Mouse (Mus musculus): ENCODE measurements at regions not wholly inside any gene's neighbourhood (a gene's known extent, or its start where the extent isn't known, plus 50 kb on each side); places are given as distances from the start of the nearest gene placed in this dataset.

DNA sequence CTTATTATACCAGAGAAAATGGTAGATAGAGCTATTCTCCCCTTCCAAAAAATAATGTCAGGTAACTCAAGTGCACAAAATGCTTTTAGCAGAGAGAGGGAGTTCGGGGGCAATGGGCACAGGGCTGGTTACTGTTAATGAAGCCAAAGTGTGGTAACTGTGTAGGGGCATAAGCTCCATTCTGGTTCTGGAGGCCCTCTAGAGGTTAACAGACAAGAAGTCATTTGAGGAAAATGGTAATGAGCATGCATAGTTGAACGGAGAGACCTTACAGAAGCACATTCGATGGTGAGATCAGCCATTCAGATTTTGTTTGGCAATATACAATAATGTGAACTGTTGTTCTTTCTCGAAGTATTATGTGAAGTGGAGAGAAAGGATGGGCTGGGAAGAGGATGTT lies 1479.4 kb downstream of the Slc22a22 start:
- no peak overlapping the region for H3K4me3 ChIP-seq
- no peaks in the 10 kb centered on the region for H3K9me3 ChIP-seq
- no peak overlapping the region for H3K4me2 ChIP-seq
- no peaks in the 10 kb centered on the region for H3K4me1 ChIP-seq
- WGBS: 85% methylated on average over 4 of the region's 4 CpGs
- no peaks in the 10 kb centered on the region for H3K27me3 ChIP-seq
- no peaks in the 10 kb centered on the region for H3K36me3 ChIP-seq
- H3K27ac ChIP-seq: no peak overlapping the region
- no peak for ATAC-seq (ENCODE audit: insufficient number of reproducible peaks, insufficient read depth, low FRiP score, low TSS enrichment, low read depth)
- H3K9ac ChIP-seq: no peak overlapping the region

DNA sequence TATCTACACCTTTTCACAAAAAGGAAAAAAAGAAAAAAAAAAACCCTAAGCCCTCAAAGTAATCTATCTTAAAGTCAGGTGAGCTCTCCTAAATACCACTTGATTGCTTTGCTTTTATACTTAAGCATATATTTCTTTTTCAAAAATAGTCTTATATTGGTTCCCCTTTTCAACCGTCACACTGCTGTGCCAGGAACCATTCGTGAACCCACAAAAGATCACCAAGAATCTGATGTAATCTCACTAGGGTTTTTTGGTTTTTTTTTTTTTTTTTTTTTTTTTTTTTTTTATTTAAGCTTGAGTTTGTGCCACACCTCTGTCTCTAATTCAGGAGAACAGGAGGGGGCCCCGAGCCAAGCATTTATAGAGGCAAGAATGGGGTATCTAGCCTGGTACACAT lies 1482.7 kb downstream of the Slc22a22 start:
- Histone ChIP-seq H3K4me1 (no peaks in the 10 kb centered on the region), H3K4me3 (no peak overlapping the region), H3K9ac (no peak overlapping the region), H3K27me3 (no peaks in the 10 kb centered on the region), H3K36me3 (no peaks in the 10 kb centered on the region), H3K27ac (no peak overlapping the region), H3K4me2 (no peak overlapping the region), H3K9me3 (no peaks in the 10 kb centered on the region)
- ATAC-seq (ENCODE audit: insufficient number of reproducible peaks, insufficient read depth, low FRiP score, low TSS enrichment, low read depth): no peak
- WGBS: 83% methylated on average over 3 of the region's 3 CpGs

DNA sequence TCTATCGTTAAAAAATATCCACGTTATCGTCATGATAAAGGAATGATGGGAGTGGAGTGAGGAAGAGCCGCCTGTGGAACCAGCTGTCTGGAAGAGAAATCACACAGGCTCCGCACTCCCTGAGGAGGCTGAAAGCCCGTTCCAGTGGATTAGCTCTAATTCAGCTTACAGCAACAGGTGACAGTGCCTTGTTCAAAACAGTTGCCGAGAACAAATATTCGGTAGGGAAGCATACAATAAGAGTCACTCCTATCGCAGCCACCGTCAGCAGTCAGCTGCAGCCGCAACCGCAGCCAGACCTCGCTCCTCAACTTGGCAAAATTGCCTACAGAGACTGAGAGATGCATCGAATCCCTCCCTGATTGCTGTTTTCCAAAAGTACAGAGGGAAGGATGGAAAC lies 1501.6 kb downstream of the Slc22a22 start:
- no peak overlapping the region for H3K27ac ChIP-seq
- 77% methylated on average over 14 of the region's 14 CpGs for WGBS
- no peak overlapping the region for H3K9ac ChIP-seq
- no peak overlapping the region for H3K4me3 ChIP-seq
- H3K27me3 ChIP-seq: no peaks in the 10 kb centered on the region
- H3K4me1 ChIP-seq: no peaks in the 10 kb centered on the region
- H3K9me3 ChIP-seq: no peaks in the 10 kb centered on the region
- H3K4me2 ChIP-seq: no peak overlapping the region
- H3K36me3 ChIP-seq: no peaks in the 10 kb centered on the region
- ATAC-seq (ENCODE audit: insufficient number of reproducible peaks, insufficient read depth, low FRiP score, low TSS enrichment, low read depth): no peak

DNA sequence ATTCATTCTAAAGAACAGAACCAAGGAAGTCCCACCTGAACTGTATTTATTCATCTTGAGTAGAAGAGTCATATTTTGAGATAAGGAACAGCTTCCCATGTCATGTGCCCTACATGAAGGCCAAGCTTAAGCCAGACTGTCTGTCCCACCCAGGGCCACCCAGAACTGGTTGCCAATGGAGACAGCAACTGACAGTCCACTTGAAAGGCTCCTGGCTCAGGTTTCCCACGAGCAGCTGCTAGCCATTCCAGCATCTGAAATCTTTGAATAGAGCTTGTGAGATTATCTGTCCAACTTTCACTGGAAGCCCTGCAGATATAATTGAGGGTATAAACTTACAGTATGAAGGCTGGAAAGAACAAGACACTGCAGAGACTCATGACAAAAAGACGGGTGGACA lies 1510.6 kb downstream of the Slc22a22 start:
- Histone ChIP-seq H3K4me3 (no peak overlapping the region), H3K4me2 (no peak overlapping the region), H3K4me1 (no peaks in the 10 kb centered on the region), H3K9ac (no peak overlapping the region), H3K27me3 (no peaks in the 10 kb centered on the region), H3K9me3 (no peaks in the 10 kb centered on the region), H3K27ac (no peak overlapping the region), H3K36me3 (no peaks in the 10 kb centered on the region)
- no peak for ATAC-seq (ENCODE audit: insufficient number of reproducible peaks, insufficient read depth, low FRiP score, low TSS enrichment, low read depth)
- 12% methylated on average over 2 of the region's 2 CpGs for WGBS

DNA sequence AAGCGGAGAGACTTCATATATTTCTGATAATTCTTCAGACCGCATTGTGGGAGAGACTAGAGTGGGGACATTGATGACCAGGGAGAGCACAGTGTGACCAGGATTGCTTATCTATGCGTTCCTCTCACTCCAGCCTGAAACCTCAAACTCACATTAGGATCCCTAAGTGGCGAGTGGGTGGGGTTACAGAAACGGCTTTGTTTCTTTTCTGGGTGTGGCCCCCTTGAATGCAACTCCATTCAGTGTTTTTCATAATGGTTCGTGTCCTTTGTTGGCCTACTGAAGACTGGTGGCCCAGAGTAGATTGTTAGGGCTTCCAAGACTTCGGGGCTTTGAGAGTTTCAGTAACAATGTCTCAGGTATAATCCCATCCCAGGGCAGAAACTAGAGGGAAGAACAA lies 1512.1 kb downstream of the Slc22a22 start:
- no peak for ATAC-seq (ENCODE audit: insufficient number of reproducible peaks, insufficient read depth, low FRiP score, low TSS enrichment, low read depth)
- Histone ChIP-seq H3K4me1 (no peaks in the 10 kb centered on the region), H3K4me2 (no peak overlapping the region), H3K9me3 (no peaks in the 10 kb centered on the region), H3K27me3 (no peaks in the 10 kb centered on the region), H3K9ac (no peak overlapping the region), H3K27ac (no peak overlapping the region), H3K36me3 (no peaks in the 10 kb centered on the region), H3K4me3 (no peak overlapping the region)
- WGBS: 79% methylated on average over 7 of the region's 7 CpGs

DNA sequence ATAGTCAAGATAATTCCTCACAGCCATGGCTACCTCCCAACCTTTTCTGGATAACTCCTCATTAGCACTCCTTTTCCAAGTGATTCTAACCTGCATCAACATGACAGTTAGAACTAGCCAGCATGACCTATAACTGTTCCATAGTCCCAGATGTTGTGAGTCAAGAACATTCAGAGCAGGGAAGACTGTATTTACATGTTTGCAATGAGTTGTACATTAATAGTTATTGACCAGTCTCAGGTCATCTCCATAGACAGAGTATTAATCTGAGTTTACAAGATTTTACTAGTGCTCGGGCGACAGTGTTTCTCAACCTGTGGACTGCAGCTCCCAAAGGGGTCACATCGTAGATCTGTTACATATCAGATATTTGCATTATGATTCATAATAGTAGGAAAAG lies 1515.3 kb downstream of the Slc22a22 start:
- Histone ChIP-seq H3K27me3 (no peaks in the 10 kb centered on the region), H3K4me2 (no peak overlapping the region), H3K27ac (no peak overlapping the region), H3K9me3 (no peaks in the 10 kb centered on the region), H3K36me3 (no peaks in the 10 kb centered on the region), H3K9ac (no peak overlapping the region), H3K4me3 (no peak overlapping the region), H3K4me1 (no peaks in the 10 kb centered on the region)
- 92% methylated on average over 3 of the region's 3 CpGs for WGBS
- ATAC-seq (ENCODE audit: insufficient number of reproducible peaks, insufficient read depth, low FRiP score, low TSS enrichment, low read depth): no peak
